In the genomic region with DNA sequence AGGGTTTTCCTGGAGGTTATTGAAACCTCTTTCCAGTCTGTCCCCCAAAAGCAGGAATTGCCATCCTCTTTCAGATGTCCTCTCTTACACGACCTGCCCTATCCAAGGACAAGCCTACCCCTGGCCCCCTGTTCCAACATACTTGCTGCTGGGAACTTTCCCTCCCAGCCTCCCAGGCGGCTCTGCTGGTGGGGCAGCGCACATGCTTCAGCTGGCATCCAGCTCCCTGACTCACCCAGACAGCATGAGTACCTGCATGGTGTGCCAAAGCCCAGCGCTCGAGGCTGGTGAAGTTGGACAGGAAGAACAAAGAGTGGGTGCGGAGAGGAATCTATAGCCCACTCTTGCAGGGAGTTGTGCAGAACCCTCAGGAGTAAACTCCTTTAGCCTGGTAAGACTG, we compare ENCODE assay signal across 7 mouse cellular contexts. TPM values are rescaled to one million over a fixed set of nuclear protein-coding genes. Genes with fewer than 3 reads are reported as not detected.
DNase-seq lines count a peak whose midpoint lies in the region; ATAC-seq and TF ChIP-seq lines count a peak whose summit lies in the region.

No protein-coding gene starts in this region.

- H3K27ac ChIP-seq in CH12.LX (ENCODE audit: insufficient read depth, low read depth) = no peak overlapping the region
- H3K27ac ChIP-seq in embryonic facial prominence, embryonic 11.5 days (replicated peaks; ENCODE audit: low read depth, low read length) = no peak overlapping the region
- H3K27ac ChIP-seq in heart, embryonic 13.5 days (replicated peaks) = peak overlapping the region; percentile 87
- peak overlapping the region; percentile 79 for H3K27ac ChIP-seq in lung, postnatal 0 days (ENCODE audit: low read length)
- peak overlapping the region; percentile 90 for H3K27ac ChIP-seq in stomach, embryonic 15.5 days

- ATAC-seq in embryonic facial prominence, embryonic 11.5 days (replicated peaks; ENCODE audit: insufficient number of reproducible peaks, low FRiP score, low TSS enrichment, low read depth) = no peak
- no peak for ATAC-seq in heart, embryonic 13.5 days (ENCODE audit: extremely low read depth, insufficient number of reproducible peaks, low FRiP score, low TSS enrichment)
- ATAC-seq in lung, postnatal 0 days = peak; percentile 41
- ATAC-seq in stomach, embryonic 15.5 days (ENCODE audit: insufficient read depth, low FRiP score, low read depth) = no peak

- in situ Hi-C loops in CH12.LX (cut with MboI; ENCODE audit: low pct_ligation_motif_present, low pct_unique_long_range_greater_than_20kb, low sequenced_read_pairs) = no loop called here

- dilution Hi-C loops in CH12.LX (cut with MboI; ENCODE audit: extremely low pct_ligation_motif_present, extremely low pct_unique_long_range_greater_than_20kb, low sequenced_read_pairs) = no loop called here

- H3K4me2 ChIP-seq in CH12.LX (ENCODE audit: insufficient read depth, low read depth, poor library complexity, severe bottlenecking) = peak overlapping the region; percentile 13
- H3K4me2 ChIP-seq in embryonic facial prominence, embryonic 11.5 days (ENCODE audit: low read depth, low read length) = peak overlapping the region; percentile 80; the same call in 1 of the 2 replicates
- peak overlapping the region; percentile 78 for H3K4me2 ChIP-seq in heart, embryonic 13.5 days
- peak overlapping the region; percentile 59 for H3K4me2 ChIP-seq in lung, postnatal 0 days (replicated peaks; ENCODE audit: low read depth, low read length)
- peak overlapping the region; percentile 72 for H3K4me2 ChIP-seq in stomach, embryonic 15.5 days

- TF ChIP-seq POLR2A in CH12.LX (IDR thresholded peaks at IDR 0.05; ENCODE audit: low read depth, low read length) = no peak

- peaks cover 12 to 35% of the 10 kb centered on the region in 2 experiments for H3K4me1 ChIP-seq in CH12.LX (ENCODE audit: control insufficient read depth in 1 of 2, insufficient read depth in 2 of 2)
- peaks cover 5% of the 10 kb centered on the region for H3K4me1 ChIP-seq in embryonic facial prominence, embryonic 11.5 days (ENCODE audit: control insufficient read depth, insufficient read depth, low read length)
- H3K4me1 ChIP-seq in heart, embryonic 13.5 days = peaks cover 52% of the 10 kb centered on the region
- H3K4me1 ChIP-seq in lung, postnatal 0 days (ENCODE audit: insufficient read depth, low read depth, low read length) = peaks cover 16% of the 10 kb centered on the region; the same call in 1 of the 2 replicates
- H3K4me1 ChIP-seq in stomach, embryonic 15.5 days = peaks cover 31% of the 10 kb centered on the region

- H3K9ac ChIP-seq in CH12.LX (ENCODE audit: insufficient read depth, low read depth) = peak overlapping the region; percentile 84; the same call in 1 of the 2 replicates
- H3K9ac ChIP-seq in embryonic facial prominence, embryonic 11.5 days (replicated peaks; ENCODE audit: low read length) = peak overlapping the region; percentile 79; the same call in 1 of the 2 replicates
- peak overlapping the region; percentile 87 for H3K9ac ChIP-seq in heart, embryonic 13.5 days
- H3K9ac ChIP-seq in lung, postnatal 0 days (replicated peaks; ENCODE audit: low read depth) = no peak overlapping the region
- no peak overlapping the region for H3K9ac ChIP-seq in stomach, embryonic 15.5 days

- no peak for TF ChIP-seq CTCF in CH12.LX (conservative IDR thresholded peaks at IDR 0.05 in 1 of 2, IDR thresholded peaks at IDR 0.05 in 1 of 2; ENCODE audit: low read depth in 2 of 2, low read length in 2 of 2)
- no peak for TF ChIP-seq CTCF in lung, postnatal 0 days (IDR thresholded peaks at IDR 0.05)

- H3K27me3 ChIP-seq in CH12.LX (replicated peaks) = no peaks in the 10 kb centered on the region
- H3K27me3 ChIP-seq in embryonic facial prominence, embryonic 11.5 days (ENCODE audit: control insufficient read depth, insufficient read depth, low read length) = no peaks in the 10 kb centered on the region
- no peaks in the 10 kb centered on the region for H3K27me3 ChIP-seq in heart, embryonic 13.5 days (replicated peaks)
- no peaks in the 10 kb centered on the region for H3K27me3 ChIP-seq in lung, postnatal 0 days (replicated peaks; ENCODE audit: insufficient read depth, low read length)
- H3K27me3 ChIP-seq in stomach, embryonic 15.5 days (replicated peaks) = no peaks in the 10 kb centered on the region

- TF ChIP-seq EP300 in CH12.LX (IDR thresholded peaks at IDR 0.05; ENCODE audit: low read length) = no peak
- TF ChIP-seq EP300 in lung, postnatal 0 days (IDR thresholded peaks at IDR 0.05) = no peak

- peaks cover 0 to 13% of the 10 kb centered on the region in 2 experiments for H3K36me3 ChIP-seq in CH12.LX (replicated peaks in 1 of 2; ENCODE audit: control insufficient read depth in 1 of 2, insufficient read depth in 1 of 2, low read length in 1 of 2)
- H3K36me3 ChIP-seq in embryonic facial prominence, embryonic 11.5 days (replicated peaks; ENCODE audit: control insufficient read depth, insufficient read depth, low read depth, low read length) = no peaks in the 10 kb centered on the region
- peaks cover 48% of the 10 kb centered on the region for H3K36me3 ChIP-seq in heart, embryonic 13.5 days
- peaks cover 25% of the 10 kb centered on the region for H3K36me3 ChIP-seq in lung, postnatal 0 days (ENCODE audit: insufficient read depth, low read length)
- peaks cover 15% of the 10 kb centered on the region; the same call in 1 of the 2 replicates for H3K36me3 ChIP-seq in stomach, embryonic 15.5 days

- WGBS in embryonic facial prominence, embryonic 11.5 days = 70% methylated on average over 6 of the region's 6 CpGs
- 63% methylated on average over 6 of the region's 6 CpGs for WGBS in heart, embryonic 13.5 days
- 49% methylated on average over 6 of the region's 6 CpGs for WGBS in lung, postnatal 0 days
- 61% methylated on average over 6 of the region's 6 CpGs for WGBS in stomach, embryonic 15.5 days

- H3K79me2 ChIP-seq in CH12.LX (replicated peaks; ENCODE audit: control insufficient read depth, extremely low read depth, insufficient read depth, poor library complexity, severe bottlenecking) = peaks cover 12% of the 10 kb centered on the region; the same call in 1 of the 2 replicates

- H3K9me3 ChIP-seq in CH12.LX (replicated peaks; ENCODE audit: low read length) = no peaks in the 10 kb centered on the region
- H3K9me3 ChIP-seq in embryonic facial prominence, embryonic 11.5 days (replicated peaks; ENCODE audit: control insufficient read depth, low read length) = no peaks in the 10 kb centered on the region
- H3K9me3 ChIP-seq in heart, embryonic 13.5 days = no peaks in the 10 kb centered on the region
- no peaks in the 10 kb centered on the region for H3K9me3 ChIP-seq in lung, postnatal 0 days (ENCODE audit: low read length)
- no peaks in the 10 kb centered on the region for H3K9me3 ChIP-seq in stomach, embryonic 15.5 days

- no peak for TF ChIP-seq RAD21 in CH12.LX (IDR thresholded peaks at IDR 0.05; ENCODE audit: low read depth, low read length)

- peak; percentile 90 for DNase-seq in 3134 (ENCODE audit: extremely low read depth, insufficient read length, low spot score)
- DNase-seq in CH12.LX (ENCODE audit: extremely low read depth) = no peak
- no peak for DNase-seq in embryonic facial prominence, embryonic 11.5 days (ENCODE audit: low spot score)
- peak; percentile 72 to 78 for DNase-seq in layer of hippocampus, adult 18-20 months (ENCODE audit: low spot score in 2 of 2)
- DNase-seq in lung, postnatal 0 days (ENCODE audit: low spot score) = peak; percentile 65

- no peak overlapping the region for H3K4me3 ChIP-seq in CH12.LX (replicated peaks in 1 of 3; ENCODE audit: low read depth in 2 of 3, low read length in 2 of 3, poor library complexity in 1 of 3)
- no peak overlapping the region; the same call in 1 of the 2 replicates for H3K4me3 ChIP-seq in embryonic facial prominence, embryonic 11.5 days (ENCODE audit: low read depth, low read length)
- peak overlapping the region; percentile 71 for H3K4me3 ChIP-seq in heart, embryonic 13.5 days
- H3K4me3 ChIP-seq in lung, postnatal 0 days (ENCODE audit: low read depth, low read length) = peak overlapping the region; percentile 52; the same call in 1 of the 2 replicates
- H3K4me3 ChIP-seq in stomach, embryonic 15.5 days (replicated peaks) = peak overlapping the region; percentile 61; the same call in 1 of the 2 replicates

RNA-seq across cellular contexts. Expression of gene Slc50a1, which starts 0.5 kb away (rescaled TPM):
- total RNA-seq in CH12.LX (2012; rRNA removed) (47.8 and 50.9 TPM in 2 replicates), CH12.LX (2014; rRNA removed) (40.6 and 41.8 TPM in 2 replicates)
- polyA plus RNA-seq in CH12.LX (2012; ENCODE audit: insufficient read length, low read depth) = 44.7 and 56.0 TPM in 2 replicates
- polyA plus RNA-seq in embryonic facial prominence, embryonic 11.5 days (2014; fragmentation: Nextera tagmentation; extraction: Ambion mirVana) = 39.8 and 45.7 TPM in 2 replicates
- polyA plus RNA-seq in heart, embryonic 13.5 days (2015; fragmentation: Nextera tagmentation; extraction: Ambion mirVana) = 40.6 and 40.7 TPM in 2 replicates
- total RNA-seq in layer of hippocampus, adult 18-20 months (2021) = 10 to 100 TPM; 43.7 to 52.2 TPM
- 95.7 and 96.4 TPM in 2 replicates for polyA plus RNA-seq in lung, postnatal 0 days (2015; fragmentation: Nextera tagmentation; extraction: Ambion mirVana)
- 74.4 and 75.3 TPM in 2 replicates for polyA plus RNA-seq in stomach, embryonic 15.5 days (2015; fragmentation: Nextera tagmentation; extraction: Ambion mirVana)

RNA-seq across cellular contexts. Expression of gene Efna1, which starts 10.1 kb away (rescaled TPM):
- total RNA-seq in CH12.LX (2012; rRNA removed) (0.59 and 0.93 TPM in 2 replicates), CH12.LX (2014; rRNA removed) (0.62 and 0.70 TPM in 2 replicates)
- 0.71 and 0.80 TPM in 2 replicates for polyA plus RNA-seq in CH12.LX (2012; ENCODE audit: insufficient read length, low read depth)
- 26.9 and 30.2 TPM in 2 replicates for polyA plus RNA-seq in embryonic facial prominence, embryonic 11.5 days (2014; fragmentation: Nextera tagmentation; extraction: Ambion mirVana)
- 33.3 and 38.4 TPM in 2 replicates for polyA plus RNA-seq in heart, embryonic 13.5 days (2015; fragmentation: Nextera tagmentation; extraction: Ambion mirVana)
- total RNA-seq in layer of hippocampus, adult 18-20 months (2021) = 10 to 100 TPM in 1 of 2 experiments, 1 to 10 TPM in 1; 8.4 to 11.4 TPM
- 174 and 188 TPM in 2 replicates for polyA plus RNA-seq in lung, postnatal 0 days (2015; fragmentation: Nextera tagmentation; extraction: Ambion mirVana)
- 41.4 and 46.1 TPM in 2 replicates for polyA plus RNA-seq in stomach, embryonic 15.5 days (2015; fragmentation: Nextera tagmentation; extraction: Ambion mirVana)

RNA-seq across cellular contexts. Expression of gene Dpm3, which starts 11.7 kb away (rescaled TPM):
- total RNA-seq in CH12.LX (2012; rRNA removed) (189 and 228 TPM in 2 replicates), CH12.LX (2014; rRNA removed) (45.8 and 52.7 TPM in 2 replicates)
- 70.4 and 74.8 TPM in 2 replicates for polyA plus RNA-seq in CH12.LX (2012; ENCODE audit: insufficient read length, low read depth)
- 82.4 and 87.9 TPM in 2 replicates for polyA plus RNA-seq in embryonic facial prominence, embryonic 11.5 days (2014; fragmentation: Nextera tagmentation; extraction: Ambion mirVana)
- polyA plus RNA-seq in heart, embryonic 13.5 days (2015; fragmentation: Nextera tagmentation; extraction: Ambion mirVana) = 77.5 and 85.1 TPM in 2 replicates
- 10 to 100 TPM; 64.2 to 66.9 TPM for total RNA-seq in layer of hippocampus, adult 18-20 months (2021)
- 125 and 136 TPM in 2 replicates for polyA plus RNA-seq in lung, postnatal 0 days (2015; fragmentation: Nextera tagmentation; extraction: Ambion mirVana)
- polyA plus RNA-seq in stomach, embryonic 15.5 days (2015; fragmentation: Nextera tagmentation; extraction: Ambion mirVana) = 129 and 132 TPM in 2 replicates

RNA-seq across cellular contexts. Expression of gene Trim46, which starts 24.8 kb away (rescaled TPM):
- total RNA-seq in CH12.LX (2012; rRNA removed) = 1.9 and 2.0 TPM in 2 replicates
- 0.36 TPM in 2 replicates for total RNA-seq in CH12.LX (2014; rRNA removed)
- 1.4 and 1.9 TPM in 2 replicates for polyA plus RNA-seq in CH12.LX (2012; ENCODE audit: insufficient read length, low read depth)
- polyA plus RNA-seq in embryonic facial prominence, embryonic 11.5 days (2014; fragmentation: Nextera tagmentation; extraction: Ambion mirVana) = 3.0 and 4.5 TPM in 2 replicates
- polyA plus RNA-seq in heart, embryonic 13.5 days (2015; fragmentation: Nextera tagmentation; extraction: Ambion mirVana) = 0.70 and 0.76 TPM in 2 replicates
- total RNA-seq in layer of hippocampus, adult 18-20 months (2021) = 10 to 100 TPM; 83.1 to 86.0 TPM
- polyA plus RNA-seq in lung, postnatal 0 days (2015; fragmentation: Nextera tagmentation; extraction: Ambion mirVana) = 1.8 and 2.1 TPM in 2 replicates
- polyA plus RNA-seq in stomach, embryonic 15.5 days (2015; fragmentation: Nextera tagmentation; extraction: Ambion mirVana) = 4.6 and 5.9 TPM in 2 replicates

RNA-seq across cellular contexts. Expression of gene Krtcap2, which starts 25.1 kb away (rescaled TPM):
- total RNA-seq in CH12.LX (2012; rRNA removed) (141 and 143 TPM in 2 replicates), CH12.LX (2014; rRNA removed) (127 and 180 TPM in 2 replicates)
- polyA plus RNA-seq in CH12.LX (2012; ENCODE audit: insufficient read length, low read depth) = 198 and 230 TPM in 2 replicates
- 287 and 288 TPM in 2 replicates for polyA plus RNA-seq in embryonic facial prominence, embryonic 11.5 days (2014; fragmentation: Nextera tagmentation; extraction: Ambion mirVana)
- 216 and 229 TPM in 2 replicates for polyA plus RNA-seq in heart, embryonic 13.5 days (2015; fragmentation: Nextera tagmentation; extraction: Ambion mirVana)
- total RNA-seq in layer of hippocampus, adult 18-20 months (2021) = 10 to 100 TPM; 78.0 to 81.3 TPM
- polyA plus RNA-seq in lung, postnatal 0 days (2015; fragmentation: Nextera tagmentation; extraction: Ambion mirVana) = 282 and 309 TPM in 2 replicates
- 374 and 406 TPM in 2 replicates for polyA plus RNA-seq in stomach, embryonic 15.5 days (2015; fragmentation: Nextera tagmentation; extraction: Ambion mirVana)

Comparison
In these comparisons a context has a peak if more than half of its experiments do, and no peak if none do; other contexts are left out.
1. DNase-seq: peak in 3134 (single experiment), layer of hippocampus, adult 18-20 months (2 of 2) and lung, postnatal 0 days (single experiment); none in CH12.LX (single experiment) and embryonic facial prominence, embryonic 11.5 days (single experiment).
2. H3K27ac ChIP-seq: peak in heart, embryonic 13.5 days (single experiment), lung, postnatal 0 days (single experiment) and stomach, embryonic 15.5 days (single experiment); none in CH12.LX (single experiment) and embryonic facial prominence, embryonic 11.5 days (single experiment).
3. H3K4me2 ChIP-seq: peak in every context shown above with its lines; median percentile 80 in embryonic facial prominence, embryonic 11.5 days; 78 in heart, embryonic 13.5 days; 72 in stomach, embryonic 15.5 days; 59 in lung, postnatal 0 days; 13 in CH12.LX.
4. H3K4me3 ChIP-seq: peak in heart, embryonic 13.5 days (single experiment), lung, postnatal 0 days (single experiment) and stomach, embryonic 15.5 days (single experiment); none in CH12.LX (0 of 3) and embryonic facial prominence, embryonic 11.5 days (single experiment).
5. H3K9ac ChIP-seq: peak in CH12.LX (single experiment), embryonic facial prominence, embryonic 11.5 days (single experiment) and heart, embryonic 13.5 days (single experiment); none in lung, postnatal 0 days (single experiment) and stomach, embryonic 15.5 days (single experiment).
6. RNA of gene Efna1, which starts 10.1 kb away (polyA plus RNA-seq): 174 to 188 TPM in lung, postnatal 0 days, 41.4 to 46.1 TPM in stomach, embryonic 15.5 days, 33.3 to 38.4 TPM in heart, embryonic 13.5 days and 26.9 to 30.2 TPM in embryonic facial prominence, embryonic 11.5 days; 0.71 to 0.80 TPM in CH12.LX; every median in the first group is over 10 times any median in the second.